ENCODE assay signal across 17 mouse cellular contexts in genomic region chr2:146837653-146838052, GRCm38 (mm10). TPM values are rescaled to one million over a fixed set of nuclear protein-coding genes. Genes with fewer than 3 reads are reported as not detected.
DNase-seq lines count a peak whose midpoint lies in the region; ATAC-seq and TF ChIP-seq lines count a peak whose summit lies in the region.
"Had no signal": no experiment of that assay in that cellular context is flagged by ENCODE, and none has a peak within 500 bp of the region (broad histone marks: within the 10 kb centered on the region; RNA-seq: fewer than 3 reads in every experiment).

No protein-coding gene starts in this region.

- H3K27me3 ChIP-seq in intestine, embryonic 14.5 days (replicated peaks; ENCODE audit: control insufficient read depth, insufficient read depth, low read length), result peaks cover 100% of the 10 kb centered on the region
- peaks cover 76% of the 10 kb centered on the region for H3K27me3 ChIP-seq in intestine, embryonic 15.5 days (replicated peaks)
- H3K27me3 ChIP-seq in midbrain, embryonic 11.5 days (ENCODE audit: control insufficient read depth, insufficient read depth, low read length), result peaks cover 82% of the 10 kb centered on the region
- H3K27me3 ChIP-seq in neural tube, embryonic 14.5 days (ENCODE audit: control insufficient read depth, insufficient read depth, low read length), result peaks cover 35% of the 10 kb centered on the region

- no peaks in the 10 kb centered on the region for H3K4me1 ChIP-seq in intestine, embryonic 14.5 days (replicated peaks; ENCODE audit: control insufficient read depth, insufficient read depth, low read length)
- H3K4me1 ChIP-seq in intestine, embryonic 15.5 days (replicated peaks), result peaks cover 10% of the 10 kb centered on the region
- H3K4me1 ChIP-seq in midbrain, embryonic 11.5 days (ENCODE audit: control insufficient read depth, insufficient read depth, low read length), result peaks cover 11% of the 10 kb centered on the region
- H3K4me1 ChIP-seq in neural tube, embryonic 14.5 days (ENCODE audit: control insufficient read depth, insufficient read depth, low read length), result peaks cover 19% of the 10 kb centered on the region

- H3K4me2 ChIP-seq in intestine, embryonic 14.5 days (ENCODE audit: low read length), result no peak overlapping the region
- no peak overlapping the region for H3K4me2 ChIP-seq in intestine, embryonic 15.5 days (replicated peaks)
- peak overlapping the region; percentile 3; the same call in 1 of the 2 replicates for H3K4me2 ChIP-seq in midbrain, embryonic 11.5 days
- peak overlapping the region; percentile 53; the same call in 1 of the 2 replicates for H3K4me2 ChIP-seq in neural tube, embryonic 14.5 days (ENCODE audit: low read depth, low read length)
- H3K4me2 ChIP-seq: embryonic facial prominence, embryonic 12.5 days; kidney, embryonic 15.5 days; limb, embryonic 15.5 days had no signal

- peak; percentile 52 for DNase-seq in intestine, embryonic 14.5 days (ENCODE audit: low spot score)
- DNase-seq in brain, embryonic 14.5 days (ENCODE audit: low read depth), result peak; percentile 13
- peak; percentile 94 for DNase-seq in midbrain, embryonic 11.5 days (ENCODE audit: low spot score, missing footprints)
- DNase-seq in adrenal gland, postnatal 4 days (ENCODE audit: low spot score in 2 of 2), result no peak
- DNase-seq: adrenal gland, postnatal 14 days; cerebellum, adult 2 months; gastrocnemius, postnatal 25 days; liver, postnatal 0 days; lung, postnatal 4 days; thymus, postnatal 25 days had no signal

- H3K4me3 ChIP-seq in intestine, embryonic 14.5 days (ENCODE audit: low read depth, low read length), result no peak overlapping the region
- no peak overlapping the region for H3K4me3 ChIP-seq in intestine, embryonic 15.5 days (replicated peaks)
- H3K4me3 ChIP-seq in midbrain, embryonic 11.5 days (ENCODE audit: low read depth, low read length), result no peak overlapping the region
- 0 out of 2 replicates have a peak overlapping the region, but pooled peaks have one; percentile 3 for H3K4me3 ChIP-seq in neural tube, embryonic 14.5 days (ENCODE audit: low read depth, low read length)
- H3K4me3 ChIP-seq: embryonic facial prominence, embryonic 12.5 days; kidney, embryonic 15.5 days; limb, embryonic 15.5 days had no signal

- no peak overlapping the region for H3K9ac ChIP-seq in intestine, embryonic 14.5 days (ENCODE audit: low read length)
- no peak overlapping the region for H3K9ac ChIP-seq in intestine, embryonic 15.5 days
- no peak overlapping the region for H3K9ac ChIP-seq in midbrain, embryonic 11.5 days (ENCODE audit: low read length)
- no peak overlapping the region for H3K9ac ChIP-seq in neural tube, embryonic 14.5 days (replicated peaks; ENCODE audit: low read depth, low read length)
- H3K9ac ChIP-seq: embryonic facial prominence, embryonic 12.5 days; kidney, embryonic 15.5 days; limb, embryonic 15.5 days; liver, postnatal 0 days had no signal

- 0% methylated on average over 1 of the region's 1 CpGs for WGBS in intestine, embryonic 14.5 days
- WGBS in intestine, embryonic 15.5 days, result 0% methylated on average over 1 of the region's 1 CpGs
- whole genome bisulfite sequencing in midbrain, embryonic 11.5 days, result 5% methylated on average over 1 of the region's 1 CpGs
- WGBS in neural tube, embryonic 14.5 days, result 13% methylated on average over 1 of the region's 1 CpGs

- H3K27ac ChIP-seq in intestine, embryonic 14.5 days (ENCODE audit: low read depth), result no peak overlapping the region
- no peak overlapping the region for H3K27ac ChIP-seq in intestine, embryonic 15.5 days
- H3K27ac ChIP-seq in midbrain, embryonic 11.5 days (ENCODE audit: low read depth, low read length), result no peak overlapping the region
- peak overlapping the region; percentile 25; the same call in 1 of the 2 replicates for H3K27ac ChIP-seq in neural tube, embryonic 14.5 days (ENCODE audit: low read depth, low read length)
- H3K27ac ChIP-seq: embryonic facial prominence, embryonic 12.5 days; kidney, embryonic 15.5 days; limb, embryonic 15.5 days had no signal

- no peak for ATAC-seq in intestine, embryonic 14.5 days (replicated peaks; ENCODE audit: low FRiP score, low TSS enrichment, low read depth)
- no peak for ATAC-seq in intestine, embryonic 15.5 days
- no peak for ATAC-seq in midbrain, embryonic 11.5 days (ENCODE audit: low FRiP score)
- no peak for ATAC-seq in neural tube, embryonic 14.5 days (ENCODE audit: low read depth)
- no peak for ATAC-seq in monocyte, adult 5-6 weeks (replicated peaks; ENCODE audit: insufficient number of reproducible peaks, low FRiP score, low TSS enrichment, poor library complexity, severe bottlenecking)
- ATAC-seq: intestine, embryonic 16.5 days; liver, postnatal 0 days had no signal

- no peaks in the 10 kb centered on the region for H3K9me3 ChIP-seq in intestine, embryonic 14.5 days (ENCODE audit: control insufficient read depth, low read length)
- no peaks in the 10 kb centered on the region for H3K9me3 ChIP-seq in intestine, embryonic 15.5 days
- H3K9me3 ChIP-seq in midbrain, embryonic 11.5 days (ENCODE audit: control insufficient read depth, low read length), result no peaks in the 10 kb centered on the region
- no peaks in the 10 kb centered on the region for H3K9me3 ChIP-seq in neural tube, embryonic 14.5 days (ENCODE audit: control insufficient read depth, low read length)
- H3K9me3 ChIP-seq: embryonic facial prominence, embryonic 12.5 days; kidney, embryonic 15.5 days; limb, embryonic 15.5 days had no signal

- no peaks in the 10 kb centered on the region for H3K36me3 ChIP-seq in intestine, embryonic 14.5 days (ENCODE audit: control insufficient read depth, insufficient read depth, low read length)
- no peaks in the 10 kb centered on the region for H3K36me3 ChIP-seq in intestine, embryonic 15.5 days
- H3K36me3 ChIP-seq in midbrain, embryonic 11.5 days (ENCODE audit: control insufficient read depth, insufficient read depth, low read length), result no peaks in the 10 kb centered on the region
- no peaks in the 10 kb centered on the region for H3K36me3 ChIP-seq in neural tube, embryonic 14.5 days (ENCODE audit: control insufficient read depth, insufficient read depth, low read length)
- H3K36me3 ChIP-seq: embryonic facial prominence, embryonic 12.5 days; kidney, embryonic 15.5 days; limb, embryonic 15.5 days had no signal

- TF ChIP-seq CTCF in brain, embryonic 14.5 days (IDR thresholded peaks at IDR 0.05; ENCODE audit: borderline replicate concordance, extremely low read depth, insufficient read depth, insufficient read length), result no peak

- no peak for TF ChIP-seq POLR2A in brain, embryonic 14.5 days (IDR thresholded peaks at IDR 0.05; ENCODE audit: borderline replicate concordance, extremely low read depth, insufficient read depth, insufficient read length, poor library complexity, severe bottlenecking)

RNA-seq across cellular contexts. Expression of gene Kiz, which starts 18.0 kb away (rescaled TPM):
- 26.9 and 30.0 TPM in 2 replicates for polyA plus RNA-seq in intestine, embryonic 14.5 days (2014; fragmentation: Nextera tagmentation; extraction: Ambion mirVana)
- 22.2 and 24.2 TPM in 2 replicates for polyA plus RNA-seq in intestine, embryonic 15.5 days (2015; fragmentation: Nextera tagmentation; extraction: Ambion mirVana)
- 12.7 and 14.6 TPM in 2 replicates for polyA plus RNA-seq in brain, embryonic 14.5 days (2012; rRNA removed)
- 37.4 and 38.0 TPM in 2 replicates for polyA plus RNA-seq in midbrain, embryonic 11.5 days (2014; fragmentation: Nextera tagmentation; extraction: Ambion mirVana)
- 28.7 and 31.3 TPM in 2 replicates for polyA plus RNA-seq in neural tube, embryonic 14.5 days (2014; fragmentation: Nextera tagmentation; extraction: Ambion mirVana)
- 28.7 to 31.7 TPM (median 30.8 TPM) in 3 replicates for total RNA-seq in monocyte, adult 5-6 weeks (2017)
- 10 to 100 TPM; 46.1 to 48.0 TPM for total RNA-seq in adrenal gland, postnatal 4 days (2021)

Comparison
In these comparisons a context has a peak if more than half of its experiments do, and no peak if none do; other contexts are left out.
1. DNase-seq: peak in intestine, embryonic 14.5 days (single experiment), brain, embryonic 14.5 days (single experiment) and midbrain, embryonic 11.5 days (single experiment); none in adrenal gland, postnatal 4 days (0 of 2).
2. H3K4me2 ChIP-seq: peak in midbrain, embryonic 11.5 days (single experiment) and neural tube, embryonic 14.5 days (single experiment); none in intestine, embryonic 14.5 days (single experiment) and intestine, embryonic 15.5 days (single experiment).